Mouse (Mus musculus) midbrain, embryonic 16.5 days (tissue): Measurements from ENCODE around the gene Nudt15. TPM values are rescaled to one million over a fixed set of nuclear protein-coding genes. Genes with fewer than 3 reads are reported as not detected.

Source experiments
- polyA plus RNA-seq: library from polyadenylated mRNA; unstranded; fragments of >200 nt; fragmentation: Nextera tagmentation; extraction: Ambion mirVana; gene quantifications from 2 replicates; pipeline ENCODE4 v1.2.1, GENCODE M21; 2015

The Nudt15 gene
- polyA plus RNA-seq, 1 experiment from 2014 or later, result 7.7 TPM

Other genes with a start within 250 kb of the Nudt15 start
- 20.4 and 20.6 TPM in 2 replicates for gene Rb1, start 222.4 kb downstream of the Nudt15 start, polyA plus RNA-seq
- 627 and 698 TPM in 2 replicates for gene Itm2b, start 163.0 kb downstream of the Nudt15 start, polyA plus RNA-seq
- 84.7 and 87.8 TPM in 2 replicates for gene Med4, start 38.2 kb downstream of the Nudt15 start, polyA plus RNA-seq
- gene Sucla2, start 22.9 kb downstream of the Nudt15 start, polyA plus RNA-seq, result 119 and 128 TPM in 2 replicates
- gene Gm21750, start 113.0 kb upstream of the Nudt15 start, polyA plus RNA-seq, result not detected in 2 replicates